Mouse (Mus musculus) kidney, adult 10 weeks (tissue): ENCODE results near the gene Btbd35f26. TPM values are rescaled to one million over a fixed set of nuclear protein-coding genes. Genes with fewer than 3 reads are reported as not detected.

Source experiments
- polyA plus RNA-seq: library from polyadenylated mRNA; stranded (reverse); fragments of 350-450 nt; fragmentation: Illumina TruSeq; extraction: RNeasy Lipid Tissue Mini Kit (QIAGEN cat#74804); gene quantifications from one replicate; pipeline ENCODE4 v1.2.3, GENCODE M21; 2014; ENCODE audit warnings: low read depth, low replicate concordance

Btbd35f26 gene
- not detected for polyA plus RNA-seq

DNA sequence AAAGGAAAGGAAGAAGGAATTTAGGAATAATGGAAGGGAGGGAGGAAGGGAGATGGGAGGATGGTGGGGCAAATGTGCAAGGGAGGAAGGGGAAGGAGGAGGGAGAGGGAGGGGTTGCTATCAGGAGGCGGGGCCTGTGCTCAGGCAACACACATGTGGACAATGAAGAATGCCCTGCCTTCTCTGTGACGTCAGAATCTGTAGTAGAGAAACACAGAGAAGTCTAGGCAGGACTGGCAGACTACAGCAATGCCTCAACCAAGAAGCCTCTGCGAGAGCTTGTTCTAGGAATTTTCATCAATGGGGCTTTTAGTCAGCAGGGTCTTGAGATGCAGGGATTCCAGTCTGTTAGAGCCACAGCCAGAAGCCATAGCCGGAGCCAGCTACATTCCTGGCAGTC lies at the start of gene Btbd35f26:
Gene Btbd35f26 (plus strand): TSS at position 301 of the 400 bp plus-strand sequence.

DNA sequence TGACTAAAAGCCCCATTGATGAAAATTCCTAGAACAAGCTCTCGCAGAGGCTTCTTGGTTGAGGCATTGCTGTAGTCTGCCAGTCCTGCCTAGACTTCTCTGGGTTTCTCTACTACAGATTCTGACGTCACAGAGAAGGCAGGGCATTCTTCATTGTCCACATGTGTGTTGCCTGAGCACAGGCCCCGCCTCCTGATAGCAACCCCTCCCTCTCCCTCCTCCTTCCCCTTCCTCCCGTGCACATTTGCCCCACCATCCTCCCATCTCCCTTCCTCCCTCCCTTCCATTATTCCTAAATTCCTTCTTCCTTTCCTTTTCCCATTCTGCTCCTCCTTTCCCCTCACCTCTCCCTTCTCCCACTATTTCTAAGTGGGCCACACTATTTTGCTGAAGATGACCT lies 47.6 kb downstream of the Btbd35f26 start, which contains the start of gene Btbd35f19:
Gene Btbd35f19 (minus strand): TSS at position 101 of the 400 bp plus-strand sequence.

Other genes with a start within 250 kb of the Btbd35f26 start
- not detected for gene Btbd35f29, start 218.8 kb upstream of the Btbd35f26 start, polyA plus RNA-seq
- not detected for gene Spin2f, start 82.6 kb upstream of the Btbd35f26 start, polyA plus RNA-seq
- not detected for gene Btbd35f19, start 47.5 kb downstream of the Btbd35f26 start, polyA plus RNA-seq
- gene Gm21883, start 237.8 kb downstream of the Btbd35f26 start, polyA plus RNA-seq, result not detected